Mouse (Mus musculus) heart, adult 2 months (tissue): ENCODE results near the gene Gm10491.
"Not testable (repeated sequence)": the region's sequence is repeated elsewhere in the genome, so short reads cannot be mapped to it uniquely, and the experiment has no call there.

Experiments
- CTCF ChIP-seq: fragments of 200-600 bp; IDR thresholded peaks from 2 replicates; pipeline ENCODE4 v1.8.1; 2022; ENCODE audit warnings: antibody characterized with exemption, mild to moderate bottlenecking, moderate library complexity
- POLR2A ChIP-seq: fragments of 200-500 bp; IDR thresholded peaks from 2 replicates; pipeline ENCODE4 v1.6.1; 2011; ENCODE audit warnings: mild to moderate bottlenecking, low read depth, low read length, control low read depth; ENCODE audit not compliant: insufficient read depth

- not testable (repeated sequence) for TF ChIP-seq POLR2A, CTCF
These were observed 1.6 kb upstream of the Gm10491 start, which contains the start of gene Gm10490 for GRCm38 (mm10) chrX:7909242-7909641.
